Mouse (Mus musculus) thymus, postnatal 4 days (tissue): ENCODE measurements around the gene Ap1g2.

ENCODE experiments used
- DNase-seq: peaks from one replicate; pipeline ENCODE4 v3.0.0; 2021

The Ap1g2 gene

GRCm38 (mm10) chr14:55113351-55113974 is 7.1 kb upstream of the Ap1g2 start:
- no peak for DNase-seq

DNA sequence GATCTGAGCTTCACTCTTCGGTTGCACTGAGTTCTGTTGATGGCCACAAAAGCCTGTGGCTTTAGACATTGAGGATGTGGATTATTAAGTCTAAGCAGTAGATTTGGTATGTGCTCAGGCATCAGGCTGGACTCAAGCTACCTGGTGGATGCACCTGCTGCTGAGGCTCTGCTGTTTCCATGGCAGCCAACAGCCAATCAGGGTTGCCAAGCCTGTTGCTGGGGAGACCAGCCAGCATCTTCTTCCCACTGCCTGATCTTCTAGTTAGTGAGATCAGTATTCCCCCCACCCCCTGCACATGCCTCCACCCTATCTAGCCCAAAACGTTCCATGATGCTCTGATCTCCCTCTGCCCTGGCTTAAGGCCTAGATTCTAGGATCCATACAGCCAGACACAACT is 5.3 kb upstream of the Ap1g2 start:
- no peak for DNase-seq

GRCm38 (mm10) chr14:55110076-55110475 is 3.7 kb upstream of the Ap1g2 start:
- DNase-seq = no peak

DNA sequence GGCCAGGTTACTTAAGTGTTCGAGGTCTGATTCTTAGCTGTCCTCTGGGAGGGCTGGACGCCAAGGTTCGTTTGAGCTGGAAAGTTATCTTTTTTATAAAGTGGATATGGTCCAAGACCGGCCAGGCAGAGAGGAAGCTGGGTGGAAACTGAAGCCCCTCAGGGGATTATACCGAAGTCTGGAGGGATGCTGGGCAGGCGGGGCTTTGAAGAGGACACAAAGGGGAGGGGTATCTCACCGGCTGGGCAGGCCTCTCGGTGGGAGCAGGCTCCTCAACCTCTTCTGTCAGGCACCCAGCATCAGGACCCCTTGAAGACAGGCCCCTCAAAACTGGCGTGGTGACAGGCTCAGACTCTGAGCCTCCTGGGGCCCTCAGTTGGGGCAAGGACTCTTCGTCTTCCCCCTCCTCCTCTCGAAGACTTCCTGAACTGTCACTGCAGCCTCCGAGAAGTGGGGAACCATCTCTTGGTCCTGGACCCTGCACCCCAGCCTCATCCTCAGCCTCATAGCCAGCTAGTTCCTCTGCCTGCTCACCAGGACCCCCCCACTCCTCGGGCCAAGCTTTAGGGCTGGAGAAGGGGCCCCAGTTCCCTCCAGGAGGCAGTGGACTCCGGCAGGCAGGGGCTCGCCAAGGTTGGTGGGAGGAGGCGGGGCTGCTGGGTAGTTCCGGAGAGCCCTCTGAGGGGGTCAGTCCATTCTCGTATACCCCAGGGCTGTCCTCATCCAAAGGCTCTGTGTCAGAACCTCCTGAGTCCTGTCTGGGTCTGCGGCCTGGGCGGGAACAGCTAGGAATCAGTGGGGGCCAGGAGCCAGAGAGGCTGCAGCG is 2.9 kb upstream of the Ap1g2 start:
- no peak for DNase-seq

GRCm38 (mm10) chr14:55108202-55108870 is 1.9 kb upstream of the Ap1g2 start:
- DNase-seq = no peak

GRCm38 (mm10) chr14:55106990-55107389 is 597 bp upstream of the Ap1g2 start:
- no peak for DNase-seq

- DNase-seq = no peak
Observed at GRCm38 (mm10) chr14:55105386-55105785, 1.0 kb downstream of the Ap1g2 start.

GRCm38 (mm10) chr14:55104365-55104764 is 2.0 kb downstream of the Ap1g2 start:
- peak; percentile 31 for DNase-seq

- DNase-seq = no peak
Observed at GRCm38 (mm10) chr14:55102253-55102785, 4.1 kb downstream of the Ap1g2 start.

GRCm38 (mm10) chr14:55101592-55101991 is 4.8 kb downstream of the Ap1g2 start:
- DNase-seq = peak; percentile 69

DNA sequence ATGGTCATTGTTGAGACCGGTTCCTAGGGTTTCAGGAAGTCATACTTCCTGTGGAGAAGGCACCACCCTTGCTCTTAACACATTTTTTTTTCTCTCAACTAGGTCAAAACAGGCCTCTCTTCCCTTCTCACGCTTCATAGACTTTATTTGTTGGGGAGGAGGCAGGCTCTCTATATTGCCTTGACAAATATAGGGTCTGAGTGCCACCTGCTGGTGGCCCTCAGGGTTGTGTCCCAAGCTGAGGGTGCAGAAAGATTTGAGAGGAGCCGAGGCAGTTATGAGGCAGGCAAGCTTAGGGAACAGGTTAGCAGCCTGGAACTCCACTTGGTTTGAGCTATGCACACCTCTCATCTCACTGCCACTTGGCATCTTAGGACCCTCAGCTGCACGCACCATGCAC is 8.3 kb downstream of the Ap1g2 start:
- peak; percentile 84 for DNase-seq

- peak; percentile 21 for DNase-seq
Observed at GRCm38 (mm10) chr14:55097646-55098045, 8.7 kb downstream of the Ap1g2 start.

- no peak for DNase-seq
Observed at GRCm38 (mm10) chr14:55096573-55097087, 9.8 kb downstream of the Ap1g2 start.

DNA sequence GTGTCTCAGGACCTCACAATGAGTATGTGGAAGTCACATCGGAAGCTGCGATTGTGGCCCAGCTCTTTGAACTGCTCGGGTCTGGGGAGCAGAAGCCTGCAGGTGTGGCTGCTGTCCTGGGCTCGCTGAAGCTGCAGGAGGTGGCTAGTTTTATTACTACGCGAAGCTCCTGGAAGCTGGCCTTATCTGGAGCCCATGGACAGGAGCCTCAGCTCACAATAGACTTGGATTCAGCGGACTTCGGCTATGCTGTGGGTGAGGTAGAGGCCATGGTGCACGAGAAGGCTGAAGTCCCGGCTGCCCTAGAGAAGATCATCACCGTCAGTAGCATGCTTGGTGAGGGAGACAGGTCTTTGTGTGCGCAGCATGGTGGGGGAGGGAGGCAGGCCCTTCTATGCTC is 10.7 kb downstream of the Ap1g2 start:
- no peak for DNase-seq

DNA sequence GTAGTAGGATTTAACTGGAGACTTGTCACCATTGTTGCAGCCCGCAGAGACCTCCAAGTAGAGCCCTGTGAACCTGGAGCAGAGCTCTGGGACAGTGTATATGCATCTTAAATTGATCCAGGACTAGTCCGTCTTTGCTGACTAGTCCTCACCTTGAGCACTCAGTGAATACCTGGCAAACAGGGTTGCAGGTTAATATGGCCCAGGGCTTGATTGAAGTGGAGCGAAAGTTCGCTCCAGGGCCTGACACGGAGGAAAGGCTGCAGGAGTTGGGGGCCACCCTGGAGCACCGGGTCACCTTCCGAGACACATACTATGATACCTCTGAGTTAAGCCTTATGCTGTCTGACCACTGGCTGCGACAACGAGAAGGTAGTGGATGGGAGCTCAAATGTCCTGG is 11.1 kb downstream of the Ap1g2 start:
- DNase-seq = no peak

DNA sequence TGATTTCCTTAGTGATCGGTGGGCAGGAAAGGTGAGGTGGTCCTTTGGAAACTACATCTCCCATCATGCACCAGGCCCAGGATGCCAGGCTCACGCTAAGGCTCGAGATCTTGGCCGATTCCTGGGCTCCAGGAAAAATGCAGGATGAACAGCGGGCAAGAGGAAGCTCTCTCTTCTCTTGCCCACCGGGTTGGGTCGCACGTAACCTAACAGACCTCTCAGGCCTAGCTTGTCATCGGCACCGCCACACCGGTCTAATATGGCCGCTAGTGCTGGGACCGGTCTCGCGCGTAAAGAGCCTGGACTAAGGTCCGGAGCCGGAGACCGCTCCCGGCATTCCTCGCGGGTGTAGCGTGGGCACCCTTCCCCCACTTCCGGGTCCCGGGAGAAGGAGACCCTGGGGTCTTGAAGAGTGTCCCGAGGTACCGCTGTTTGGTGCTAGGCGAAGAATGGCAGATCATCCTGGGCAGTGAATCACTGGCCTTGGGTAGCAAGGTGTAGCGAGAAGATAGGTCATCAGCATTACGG is 11.6 kb downstream of the Ap1g2 start, which contains the start of gene Thtpa:
TSS of gene Thtpa (plus strand) at position 81 of the 528 bp plus-strand sequence.
- peak; percentile 72 for DNase-seq

GRCm38 (mm10) chr14:55093927-55094326 is 12.5 kb downstream of the Ap1g2 start:
- DNase-seq = no peak

GRCm38 (mm10) chr14:55092011-55092577 is 14.3 kb downstream of the Ap1g2 start, which contains the start of gene Zfhx2:
Zfhx2 (minus strand) TSS chr14:55092324.
- DNase-seq = peak; percentile 94

- peak; percentile 56 for DNase-seq
Observed at GRCm38 (mm10) chr14:55091209-55091865, 15.1 kb downstream of the Ap1g2 start.

DNA sequence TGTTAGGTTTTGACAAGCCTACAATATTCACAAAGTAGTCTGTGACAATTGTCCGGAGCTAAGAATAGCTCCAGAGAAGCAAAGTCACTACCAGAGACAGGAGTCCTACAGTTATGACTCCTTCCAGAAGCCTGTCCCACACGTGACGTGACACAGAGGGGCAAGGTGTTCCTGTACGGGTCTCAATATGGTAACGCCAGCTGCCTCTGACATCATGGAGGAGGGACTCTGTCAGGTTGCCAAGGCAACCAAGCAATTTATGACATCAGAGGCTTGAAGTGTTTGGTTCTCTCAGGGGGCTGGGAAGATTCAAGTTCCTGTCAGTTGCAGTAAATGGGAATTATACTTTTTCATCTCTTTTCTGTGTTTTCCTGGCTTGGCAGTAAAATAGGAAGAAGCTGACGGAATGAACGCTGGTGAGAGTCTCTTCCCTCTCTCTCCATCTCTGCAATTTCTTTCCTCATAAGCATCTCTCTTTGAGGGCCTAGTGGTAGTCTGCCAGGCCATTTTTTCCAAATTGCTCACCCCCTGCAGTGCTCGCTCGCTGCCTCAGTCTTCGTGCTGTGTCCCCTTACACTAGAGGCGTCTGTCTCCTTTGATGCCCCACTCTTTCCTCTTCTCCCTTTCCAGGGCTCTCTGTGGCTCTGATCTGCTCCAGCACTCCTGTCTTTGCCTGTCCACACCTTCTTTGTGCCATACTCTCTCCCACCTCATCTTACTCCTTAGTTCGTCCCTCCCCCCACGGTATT is 17.0 kb downstream of the Ap1g2 start:
- DNase-seq = no peak

DNA sequence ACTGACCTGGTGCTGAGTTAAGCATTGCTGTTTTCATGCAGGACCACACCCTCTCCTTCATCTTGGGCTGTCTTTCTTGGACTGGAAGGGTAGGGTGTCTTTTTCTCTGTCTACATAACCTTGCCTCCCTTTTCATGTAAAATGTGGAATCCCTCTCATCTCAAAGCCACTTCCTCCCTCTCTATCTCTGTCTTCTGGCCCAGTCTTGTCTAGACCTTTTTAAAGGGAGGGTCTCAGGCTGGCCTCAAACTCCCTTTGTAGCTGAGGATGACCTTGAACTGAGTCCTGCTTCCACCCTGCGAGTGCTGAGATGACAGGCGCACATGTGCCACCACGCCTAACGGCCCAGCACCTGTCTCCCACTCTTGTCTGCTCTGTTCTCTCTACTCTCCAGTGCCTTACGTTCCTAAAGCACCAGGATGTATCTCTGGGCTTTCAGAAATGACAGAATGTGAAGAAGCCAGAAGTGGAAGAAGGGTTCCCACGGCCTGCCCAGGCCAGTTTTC is 20.3 kb downstream of the Ap1g2 start:
- DNase-seq = no peak
